In genomic region chr16:17619198-17620105, GRCm38 (mm10) we compare ENCODE assay signal across 8 mouse cellular contexts. TPM values are rescaled to one million over a fixed set of nuclear protein-coding genes. Genes with fewer than 3 reads are reported as not detected.
DNase-seq lines count a peak whose midpoint lies in the region; ATAC-seq lines count a peak whose summit lies in the region.

Gene Smpd4, plus strand, starts transcription at chr16:17619354.

- peak; percentile 98 for DNase-seq in adrenal gland, postnatal 10 days
- peak; percentile 97 for DNase-seq in embryo, embryonic 9.5 days (ENCODE audit: extremely low spot score)
- peak; percentile 89 to 91 for DNase-seq in gastrocnemius, postnatal 4 days (ENCODE audit: low spot score in 2 of 2)
- DNase-seq in left cerebral cortex, postnatal 25 days (ENCODE audit: low spot score in 2 of 2), result peak; percentile 87 to 90
- DNase-seq in mesoderm, embryonic 11.5 days (ENCODE audit: low read depth, low spot score), result peak; percentile 93
- peak; percentile 85 for DNase-seq in right cerebral cortex, postnatal 25 days
- peak; percentile 82 to 95 for DNase-seq in urinary bladder, postnatal 4 days (ENCODE audit: low spot score in 2 of 2)

- H3K36me3 ChIP-seq in intestine, embryonic 15.5 days, result no peaks in the 10 kb centered on the region

- no peaks in the 10 kb centered on the region for H3K27me3 ChIP-seq in intestine, embryonic 15.5 days (replicated peaks)

- no peaks in the 10 kb centered on the region for H3K9me3 ChIP-seq in intestine, embryonic 15.5 days

- H3K4me2 ChIP-seq in intestine, embryonic 15.5 days (replicated peaks), result peak within 1 kb of the TSS; percentile 64

- H3K4me1 ChIP-seq in intestine, embryonic 15.5 days (replicated peaks), result peaks cover 14% of the 10 kb centered on the region

- peak; percentile 82 for ATAC-seq in intestine, embryonic 15.5 days

- peak within 1 kb of the TSS; percentile 97 for H3K4me3 ChIP-seq in intestine, embryonic 15.5 days (replicated peaks)

- peak within 1 kb of the TSS; percentile 23; the same call in 1 of the 2 replicates for H3K27ac ChIP-seq in intestine, embryonic 15.5 days

- intact Hi-C loops in left cerebral cortex, postnatal 25 days (cut with DNase I), result no loop called here

- H3K9ac ChIP-seq in intestine, embryonic 15.5 days, result peak within 1 kb of the TSS; percentile 92

- WGBS in intestine, embryonic 15.5 days, result 2% methylated on average over 60 of the region's 60 CpGs

RNA-seq across cellular contexts. Expression of gene Smpd4, which starts in this region (rescaled TPM):
- 10 to 100 TPM; 24.4 to 28.0 TPM for total RNA-seq in adrenal gland, postnatal 10 days (2021)
- 10 to 100 TPM; 23.5 to 23.9 TPM for total RNA-seq in gastrocnemius, postnatal 4 days (2021)
- polyA plus RNA-seq in intestine, embryonic 15.5 days (2015; fragmentation: Nextera tagmentation; extraction: Ambion mirVana), result 26.8 and 27.5 TPM in 2 replicates
- total RNA-seq in left cerebral cortex, postnatal 25 days (2021), result 10 to 100 TPM; 62.4 to 63.8 TPM

Comparison
In these comparisons a context has a peak if more than half of its experiments do, and no peak if none do; other contexts are left out.
1. Peak in every context shown above with its lines: DNase-seq, ATAC-seq, H3K4me3 ChIP-seq and H3K27ac ChIP-seq.